Mouse (Mus musculus): Measurements from ENCODE around the gene Kif5c. TPM values are rescaled to one million over a fixed set of nuclear protein-coding genes. Genes with fewer than 3 reads are reported as not detected.
A peak's percentile ranks its signal among the peaks of the same experiment; 100 is the strongest.

Kif5c gene
- polyA plus RNA-seq, 1 experiment: 25.8 TPM

DNA sequence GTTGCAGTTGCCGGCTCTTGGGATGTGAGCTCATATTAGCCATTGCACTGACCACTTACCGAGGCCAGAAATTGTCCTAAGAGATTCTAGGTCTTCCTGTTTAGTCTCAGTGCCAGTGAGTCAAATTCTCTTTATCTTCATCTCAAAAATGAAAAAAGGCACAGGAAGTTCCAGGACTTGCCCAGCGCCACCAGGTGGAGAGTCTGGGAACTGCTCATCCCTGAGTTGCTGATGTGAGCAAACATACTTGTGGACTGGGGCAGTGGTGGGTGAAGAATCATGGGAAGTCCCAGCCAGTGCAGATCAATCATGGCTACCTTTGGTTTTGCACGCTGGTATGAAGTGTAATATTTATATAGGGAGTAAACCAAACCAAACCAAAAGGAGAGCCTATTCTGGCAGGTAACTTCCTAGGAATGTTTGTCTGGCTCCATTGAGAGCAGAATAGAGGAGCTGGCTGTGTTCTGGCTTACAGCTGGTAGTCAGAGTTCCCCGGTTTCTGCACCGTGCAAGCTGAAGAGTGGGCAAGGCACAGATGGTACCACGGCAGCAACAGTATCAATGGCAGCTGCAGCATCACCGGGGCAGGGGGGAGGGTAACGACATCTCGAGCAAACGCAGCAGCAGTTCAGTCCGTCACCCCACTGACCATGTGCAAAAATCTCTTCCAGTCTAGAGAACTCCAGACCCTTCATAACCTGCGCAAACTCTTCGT is 129.7 kb downstream of the Kif5c start:
- Histone ChIP-seq H3K9ac (ENCODE audit: low read depth, poor library complexity, severe bottlenecking) (no peak overlapping the region), H3K27me3 (ENCODE audit: control insufficient read depth, insufficient read depth, low read length, poor library complexity, severe bottlenecking) (no peaks in the 10 kb centered on the region), H3K27ac (ENCODE audit: insufficient read depth, low read length) (no peak overlapping the region), H3K9me3 (replicated peaks; ENCODE audit: control insufficient read depth, insufficient read depth, low read length, poor library complexity, severe bottlenecking) (no peaks in the 10 kb centered on the region), H3K4me1 (ENCODE audit: control insufficient read depth, insufficient read depth, low read length) (no peaks in the 10 kb centered on the region), H3K4me3 (ENCODE audit: low read depth, low read length) (no peak overlapping the region), H3K36me3 (ENCODE audit: control insufficient read depth, insufficient read depth, low read length, poor library complexity, severe bottlenecking) (no peaks in the 10 kb centered on the region)
- TF ChIP-seq POLR2A (IDR thresholded peaks at IDR 0.05; ENCODE audit: insufficient read depth, low read length) (no peak), EP300 (IDR thresholded peaks at IDR 0.05; ENCODE audit: insufficient read depth, low read depth, low read length) (no peak), CTCF (IDR thresholded peaks at IDR 0.05; ENCODE audit: low read depth, low read length) (peak; percentile 79)

DNA sequence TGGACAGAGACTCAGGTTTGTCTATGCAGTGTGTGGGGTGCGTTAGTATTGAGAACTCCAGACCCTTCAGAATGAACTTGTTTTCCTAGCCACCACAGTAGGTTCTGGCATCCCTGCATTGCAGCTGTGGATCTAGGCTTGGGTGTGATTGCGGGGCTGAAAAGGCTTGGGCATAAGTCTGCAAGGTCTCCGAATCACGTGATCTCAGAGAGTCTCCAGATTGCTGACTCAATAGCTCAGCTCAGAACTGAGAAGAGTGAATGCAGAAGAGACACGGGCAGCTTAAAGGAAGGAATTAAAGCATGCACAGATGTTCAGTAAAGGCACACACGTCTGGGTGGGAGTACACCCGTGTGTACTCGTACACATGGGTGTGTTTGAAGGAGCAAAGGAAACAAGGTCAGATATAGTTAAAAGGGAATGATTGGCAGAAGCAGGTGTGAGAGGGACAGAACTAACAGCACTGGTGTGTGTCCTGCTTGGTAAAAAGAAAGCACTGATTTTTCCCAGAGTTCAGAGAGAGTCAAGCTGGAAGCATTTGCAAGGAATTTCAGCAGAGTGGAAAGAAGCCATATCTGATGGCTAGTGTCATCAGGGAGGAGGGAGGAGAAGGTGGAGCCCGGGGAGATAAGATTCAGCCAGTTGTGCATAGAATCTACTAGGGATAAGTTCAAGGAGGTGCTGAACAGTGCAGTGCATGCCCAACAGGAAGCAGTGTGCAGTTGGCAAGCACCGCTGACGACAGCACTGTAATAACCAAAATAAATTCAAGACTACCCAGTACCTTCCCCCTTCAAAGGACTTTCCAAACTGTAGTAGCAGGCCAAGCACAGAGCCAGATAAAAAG is 130.9 kb downstream of the Kif5c start:
- H3K4me1 ChIP-seq (ENCODE audit: control insufficient read depth, insufficient read depth, low read length): no peaks in the 10 kb centered on the region
- no peaks in the 10 kb centered on the region for H3K9me3 ChIP-seq (replicated peaks; ENCODE audit: control insufficient read depth, insufficient read depth, low read length, poor library complexity, severe bottlenecking)
- H3K27ac ChIP-seq (ENCODE audit: insufficient read depth, low read length): no peak overlapping the region
- H3K36me3 ChIP-seq (ENCODE audit: control insufficient read depth, insufficient read depth, low read length, poor library complexity, severe bottlenecking): no peaks in the 10 kb centered on the region
- no peak for TF ChIP-seq EP300 (IDR thresholded peaks at IDR 0.05; ENCODE audit: insufficient read depth, low read depth, low read length)
- H3K27me3 ChIP-seq (ENCODE audit: control insufficient read depth, insufficient read depth, low read length, poor library complexity, severe bottlenecking): no peaks in the 10 kb centered on the region
- H3K9ac ChIP-seq (ENCODE audit: low read depth, poor library complexity, severe bottlenecking): no peak overlapping the region
- no peak overlapping the region for H3K4me3 ChIP-seq (ENCODE audit: low read depth, low read length)

DNA sequence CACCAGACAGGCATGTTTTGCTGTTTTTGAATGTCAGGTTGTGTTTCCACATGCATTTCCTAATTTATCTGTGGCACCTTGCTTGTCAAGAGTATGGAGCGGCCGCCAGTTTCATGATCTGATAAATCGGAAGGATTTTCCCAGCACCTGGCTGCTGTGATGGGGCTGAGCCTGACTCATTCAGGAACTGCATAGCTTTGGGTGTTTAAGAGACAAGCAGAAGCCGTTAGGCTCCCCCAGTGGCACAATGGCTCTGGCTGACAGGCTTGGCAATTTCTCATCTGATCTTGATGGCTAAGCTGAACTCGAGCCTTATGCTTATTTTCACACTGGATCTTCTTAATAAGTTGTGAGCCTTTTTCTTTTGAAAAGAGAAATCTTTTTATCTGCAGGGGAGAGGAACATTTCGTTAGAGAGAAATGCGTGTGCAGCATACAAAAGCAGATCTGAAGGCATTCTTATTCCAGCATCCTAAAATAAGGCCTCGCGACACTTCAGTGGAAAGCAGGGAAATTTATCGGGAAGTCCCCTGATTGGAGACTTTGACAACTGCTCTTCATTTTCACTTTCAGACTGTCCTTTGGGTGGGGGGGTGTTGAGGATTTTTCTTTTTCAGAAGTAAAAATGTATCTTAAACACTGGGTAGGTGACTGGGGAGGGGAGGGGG is 132.6 kb downstream of the Kif5c start:
- no peak overlapping the region for H3K9ac ChIP-seq (ENCODE audit: low read depth, poor library complexity, severe bottlenecking)
- no peaks in the 10 kb centered on the region for H3K27me3 ChIP-seq (ENCODE audit: control insufficient read depth, insufficient read depth, low read length, poor library complexity, severe bottlenecking)
- H3K9me3 ChIP-seq (replicated peaks; ENCODE audit: control insufficient read depth, insufficient read depth, low read length, poor library complexity, severe bottlenecking): no peaks in the 10 kb centered on the region
- H3K36me3 ChIP-seq (ENCODE audit: control insufficient read depth, insufficient read depth, low read length, poor library complexity, severe bottlenecking): no peaks in the 10 kb centered on the region
- H3K4me1 ChIP-seq (ENCODE audit: control insufficient read depth, insufficient read depth, low read length): no peaks in the 10 kb centered on the region
- TF ChIP-seq EP300 (IDR thresholded peaks at IDR 0.05; ENCODE audit: insufficient read depth, low read depth, low read length): no peak
- no peak for TF ChIP-seq CTCF (IDR thresholded peaks at IDR 0.05; ENCODE audit: low read depth, low read length)
- TF ChIP-seq POLR2A (IDR thresholded peaks at IDR 0.05; ENCODE audit: insufficient read depth, low read length): no peak
- no peak overlapping the region for H3K4me3 ChIP-seq (ENCODE audit: low read depth, low read length)
- no peak overlapping the region for H3K27ac ChIP-seq (ENCODE audit: insufficient read depth, low read length)

DNA sequence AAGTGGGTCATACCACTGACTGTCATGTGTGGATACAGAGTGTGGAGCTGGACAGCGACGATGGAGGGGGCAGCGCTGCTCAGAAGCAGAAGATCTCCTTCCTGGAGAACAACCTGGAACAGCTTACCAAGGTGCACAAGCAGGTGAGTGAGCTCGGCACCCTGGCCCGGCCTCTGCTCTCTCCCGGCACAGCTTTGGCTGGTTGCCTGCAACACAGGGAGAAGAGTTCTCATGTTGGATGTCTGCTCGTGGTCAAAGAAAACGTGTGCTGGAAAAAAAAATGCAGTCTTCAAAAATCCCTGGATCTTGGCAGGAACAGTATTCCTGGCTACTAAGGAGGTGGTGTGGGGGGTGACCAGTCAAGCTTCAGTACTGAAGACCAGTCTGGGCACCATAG is 133.1 kb downstream of the Kif5c start:
- TF ChIP-seq POLR2A (IDR thresholded peaks at IDR 0.05; ENCODE audit: insufficient read depth, low read length) (no peak), CTCF (IDR thresholded peaks at IDR 0.05; ENCODE audit: low read depth, low read length) (no peak), EP300 (IDR thresholded peaks at IDR 0.05; ENCODE audit: insufficient read depth, low read depth, low read length) (no peak)
- Histone ChIP-seq H3K9ac (ENCODE audit: low read depth, poor library complexity, severe bottlenecking) (no peak overlapping the region), H3K4me3 (ENCODE audit: low read depth, low read length) (no peak overlapping the region), H3K27ac (ENCODE audit: insufficient read depth, low read length) (no peak overlapping the region), H3K9me3 (replicated peaks; ENCODE audit: control insufficient read depth, insufficient read depth, low read length, poor library complexity, severe bottlenecking) (no peaks in the 10 kb centered on the region), H3K27me3 (ENCODE audit: control insufficient read depth, insufficient read depth, low read length, poor library complexity, severe bottlenecking) (no peaks in the 10 kb centered on the region), H3K4me1 (ENCODE audit: control insufficient read depth, insufficient read depth, low read length) (no peaks in the 10 kb centered on the region), H3K36me3 (ENCODE audit: control insufficient read depth, insufficient read depth, low read length, poor library complexity, severe bottlenecking) (no peaks in the 10 kb centered on the region)

DNA sequence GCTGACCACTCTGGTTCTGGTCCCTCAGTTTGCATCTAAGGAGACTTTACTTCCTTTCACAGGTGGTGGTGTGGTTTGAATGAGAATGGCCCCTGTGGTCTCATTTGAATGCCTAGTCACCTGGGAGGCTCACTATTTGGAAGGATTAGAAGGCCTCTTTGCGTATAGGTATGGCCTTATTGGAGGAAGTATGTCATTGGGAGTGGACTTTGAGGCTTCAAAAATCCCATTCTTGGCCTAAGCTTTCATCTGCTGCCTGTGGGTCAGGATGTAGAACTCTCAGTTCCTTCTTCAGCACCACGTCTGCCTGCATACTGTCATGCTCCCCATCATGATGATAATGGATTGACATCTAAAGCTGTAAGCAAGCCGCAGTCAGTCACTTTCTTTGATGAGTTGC is 134.0 kb downstream of the Kif5c start:
- no peak overlapping the region for H3K27ac ChIP-seq (ENCODE audit: insufficient read depth, low read length)
- H3K4me3 ChIP-seq (ENCODE audit: low read depth, low read length): no peak overlapping the region
- H3K4me1 ChIP-seq (ENCODE audit: control insufficient read depth, insufficient read depth, low read length): no peaks in the 10 kb centered on the region
- H3K36me3 ChIP-seq (ENCODE audit: control insufficient read depth, insufficient read depth, low read length, poor library complexity, severe bottlenecking): no peaks in the 10 kb centered on the region
- H3K9ac ChIP-seq (ENCODE audit: low read depth, poor library complexity, severe bottlenecking): no peak overlapping the region
- TF ChIP-seq EP300 (IDR thresholded peaks at IDR 0.05; ENCODE audit: insufficient read depth, low read depth, low read length) (no peak), CTCF (IDR thresholded peaks at IDR 0.05; ENCODE audit: low read depth, low read length) (no peak), POLR2A (IDR thresholded peaks at IDR 0.05; ENCODE audit: insufficient read depth, low read length) (no peak)
- no peaks in the 10 kb centered on the region for H3K27me3 ChIP-seq (ENCODE audit: control insufficient read depth, insufficient read depth, low read length, poor library complexity, severe bottlenecking)
- no peaks in the 10 kb centered on the region for H3K9me3 ChIP-seq (replicated peaks; ENCODE audit: control insufficient read depth, insufficient read depth, low read length, poor library complexity, severe bottlenecking)

Measured in ES-Bruce4 (cell line).